Mouse (Mus musculus): ENCODE data around the gene Wwox.

- TF ChIP-seq CTCF (IDR thresholded peaks at IDR 0.05; ENCODE audit: extremely low read depth, insufficient read depth, low read length) (no peak), POLR2A (IDR thresholded peaks at IDR 0.05; ENCODE audit: extremely low read depth, insufficient read depth, low read length) (no peak)
Measured at GRCm38 (mm10) chr8:114600196-114600595, 160.7 kb downstream of the Wwox start.
